Mouse (Mus musculus): ENCODE data around the gene Myo5a. TPM values are rescaled to one million over a fixed set of nuclear protein-coding genes. Genes with fewer than 3 reads are reported as not detected.

Gene Myo5a
- polyA plus RNA-seq, 1 experiment from 2014 or later, result 25.1 TPM

DNA sequence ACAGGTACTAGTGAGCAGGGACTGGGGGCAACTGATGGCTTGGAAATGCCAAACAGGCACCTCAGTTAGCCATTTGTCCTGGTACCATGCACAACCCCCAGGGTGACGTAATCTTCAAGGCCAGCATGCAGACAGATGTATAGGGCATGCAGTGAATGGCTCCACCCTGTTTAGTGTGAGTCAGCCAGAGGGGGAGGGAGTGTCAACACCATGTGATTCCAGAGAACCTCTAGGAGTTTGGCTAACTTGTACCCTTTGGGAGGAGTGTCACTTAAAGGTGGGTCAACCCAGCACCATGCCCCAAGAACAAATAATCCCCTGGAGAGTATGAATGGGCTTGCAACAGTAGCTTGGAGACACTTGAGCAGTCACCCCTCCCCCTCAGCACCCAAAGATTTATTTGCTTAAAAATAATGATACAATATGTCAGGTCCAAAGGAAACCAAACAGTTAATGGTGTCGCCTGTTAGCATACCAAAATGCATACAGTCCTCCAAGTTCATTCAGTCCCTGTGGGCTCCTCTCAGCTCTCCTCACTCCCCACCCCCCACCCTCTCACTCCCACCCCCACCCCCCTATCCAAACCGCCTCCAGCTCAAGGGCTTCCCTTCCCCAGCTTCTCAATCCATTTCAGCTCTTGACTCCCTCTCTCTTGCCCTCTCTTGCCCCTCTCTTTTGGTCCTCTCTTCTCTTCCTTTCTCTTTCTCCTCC is 193.3 kb downstream of the Myo5a start:
- no peaks in the 10 kb centered on the region for H3K27me3 ChIP-seq (replicated peaks; ENCODE audit: control insufficient read depth, insufficient read depth, low read length)
- H3K9ac ChIP-seq (ENCODE audit: low read depth, low read length), result no peak overlapping the region
- no peak overlapping the region for H3K4me2 ChIP-seq (ENCODE audit: low read depth, low read length)
- WGBS, result 42% methylated on average over 3 of the region's 3 CpGs
- no peaks in the 10 kb centered on the region for H3K36me3 ChIP-seq (ENCODE audit: control insufficient read depth, insufficient read depth, low read length)
- no peak overlapping the region for H3K4me3 ChIP-seq (ENCODE audit: low read depth, low read length)
- H3K27ac ChIP-seq (replicated peaks; ENCODE audit: low read depth, low read length), result no peak overlapping the region
- H3K4me1 ChIP-seq (ENCODE audit: control insufficient read depth, insufficient read depth, low read length), result no peaks in the 10 kb centered on the region
- DNase-seq (ENCODE audit: low spot score), result peak; percentile 39
- peak; percentile 23; the same call in 1 of the 2 replicates for ATAC-seq (ENCODE audit: low read depth)
- no peaks in the 10 kb centered on the region for H3K9me3 ChIP-seq (ENCODE audit: control insufficient read depth, low read length)

DNA sequence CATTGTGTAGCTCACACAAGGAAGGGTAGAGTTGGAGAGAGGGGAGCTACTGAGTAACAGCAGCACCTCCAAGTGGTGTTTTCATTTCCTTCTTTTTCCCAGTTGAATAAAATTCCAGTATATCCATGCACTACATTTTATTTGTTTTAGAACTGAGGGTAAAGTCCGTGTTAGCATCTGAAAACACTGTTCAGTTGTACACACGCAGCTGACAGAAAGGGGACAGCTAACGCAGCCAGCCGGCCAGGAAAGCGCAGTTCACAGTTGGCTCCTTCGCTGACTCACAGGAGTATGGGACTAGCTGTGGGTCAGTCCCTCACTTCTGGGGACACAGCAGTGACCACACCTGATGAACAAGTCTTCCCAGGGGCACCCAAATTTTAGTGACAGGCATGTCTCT is 196.3 kb downstream of the Myo5a start:
- H3K4me1 ChIP-seq (ENCODE audit: control insufficient read depth, insufficient read depth, low read length), result no peaks in the 10 kb centered on the region
- DNase-seq (ENCODE audit: low spot score) (no peak), ATAC-seq (ENCODE audit: low read depth) (no peak)
- no peaks in the 10 kb centered on the region for H3K36me3 ChIP-seq (ENCODE audit: control insufficient read depth, insufficient read depth, low read length)
- 79% methylated on average over 6 of the region's 6 CpGs for WGBS
- no peaks in the 10 kb centered on the region for H3K27me3 ChIP-seq (replicated peaks; ENCODE audit: control insufficient read depth, insufficient read depth, low read length)
- H3K9me3 ChIP-seq (ENCODE audit: control insufficient read depth, low read length), result no peaks in the 10 kb centered on the region
- H3K4me3 ChIP-seq (ENCODE audit: low read depth, low read length), result no peak overlapping the region
- no peak overlapping the region for H3K9ac ChIP-seq (ENCODE audit: low read depth, low read length)
- no peak overlapping the region for H3K4me2 ChIP-seq (ENCODE audit: low read depth, low read length)
- H3K27ac ChIP-seq (replicated peaks; ENCODE audit: low read depth, low read length), result no peak overlapping the region

GRCm38 (mm10) chr9:75270382-75270781 is 199.6 kb downstream of the Myo5a start:
- no peak overlapping the region for H3K4me2 ChIP-seq (ENCODE audit: low read depth, low read length)
- no peak overlapping the region for H3K9ac ChIP-seq (ENCODE audit: low read depth, low read length)
- H3K27me3 ChIP-seq (replicated peaks; ENCODE audit: control insufficient read depth, insufficient read depth, low read length), result no peaks in the 10 kb centered on the region
- no peak for ATAC-seq (ENCODE audit: low read depth)
- no peak overlapping the region for H3K27ac ChIP-seq (replicated peaks; ENCODE audit: low read depth, low read length)
- no peak for DNase-seq (ENCODE audit: low spot score)
- no peaks in the 10 kb centered on the region for H3K9me3 ChIP-seq (ENCODE audit: control insufficient read depth, low read length)
- no peak overlapping the region for H3K4me3 ChIP-seq (ENCODE audit: low read depth, low read length)
- 60% methylated on average over 6 of the region's 6 CpGs for WGBS
- no peaks in the 10 kb centered on the region for H3K4me1 ChIP-seq (ENCODE audit: control insufficient read depth, insufficient read depth, low read length)
- no peaks in the 10 kb centered on the region for H3K36me3 ChIP-seq (ENCODE audit: control insufficient read depth, insufficient read depth, low read length)

DNA sequence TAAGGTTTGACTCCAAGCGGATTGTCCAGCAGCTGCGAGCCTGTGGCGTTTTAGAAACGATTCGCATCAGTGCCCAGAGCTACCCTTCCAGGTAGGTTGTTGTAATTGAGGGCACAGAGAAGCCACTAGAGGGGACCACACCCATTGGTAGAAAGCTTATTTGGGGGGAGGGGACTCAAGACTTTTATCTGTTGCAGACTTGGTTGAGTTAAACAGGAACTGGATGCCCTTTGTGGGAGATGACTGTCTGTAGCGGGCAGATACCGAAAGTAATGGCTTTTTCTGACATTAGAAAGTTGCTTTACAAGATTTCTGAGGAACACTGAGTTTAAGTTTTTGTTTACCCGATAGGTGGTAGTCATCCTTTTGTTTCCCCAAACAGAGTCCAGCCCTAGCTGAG is 200.7 kb downstream of the Myo5a start:
- Histone ChIP-seq H3K4me3 (ENCODE audit: low read depth, low read length) (no peak overlapping the region), H3K4me2 (ENCODE audit: low read depth, low read length) (no peak overlapping the region), H3K4me1 (ENCODE audit: control insufficient read depth, insufficient read depth, low read length) (no peaks in the 10 kb centered on the region), H3K27me3 (replicated peaks; ENCODE audit: control insufficient read depth, insufficient read depth, low read length) (no peaks in the 10 kb centered on the region), H3K9ac (ENCODE audit: low read depth, low read length) (no peak overlapping the region), H3K36me3 (ENCODE audit: control insufficient read depth, insufficient read depth, low read length) (no peaks in the 10 kb centered on the region), H3K9me3 (ENCODE audit: control insufficient read depth, low read length) (no peaks in the 10 kb centered on the region), H3K27ac (replicated peaks; ENCODE audit: low read depth, low read length) (no peak overlapping the region)
- ATAC-seq (ENCODE audit: low read depth) (no peak), DNase-seq (ENCODE audit: low spot score) (no peak)
- 88% methylated on average over 8 of the region's 8 CpGs for WGBS

Other genes with a start within 250 kb of the Myo5a start
- 0.24 and 0.31 TPM in 2 replicates for gene Onecut1, start 209.1 kb upstream of the Myo5a start, polyA plus RNA-seq (2014; fragmentation: Nextera tagmentation; extraction: Ambion mirVana)
- 12.0 and 15.7 TPM in 2 replicates for gene Fam214a, start 118.1 kb upstream of the Myo5a start, polyA plus RNA-seq (2014; fragmentation: Nextera tagmentation; extraction: Ambion mirVana)
- gene Arpp19, start 33.4 kb upstream of the Myo5a start, polyA plus RNA-seq (2014; fragmentation: Nextera tagmentation; extraction: Ambion mirVana), result 244 and 272 TPM in 2 replicates
- 2.0 and 3.4 TPM in 2 replicates for gene Myo5c, start 161.0 kb downstream of the Myo5a start, polyA plus RNA-seq (2014; fragmentation: Nextera tagmentation; extraction: Ambion mirVana)
- 30.3 and 31.1 TPM in 2 replicates for gene Gnb5, start 235.3 kb downstream of the Myo5a start, polyA plus RNA-seq (2014; fragmentation: Nextera tagmentation; extraction: Ambion mirVana)